Mouse (Mus musculus) thymus, adult 18-20 months (tissue): ENCODE data around the gene Enpp4.
A peak's percentile ranks its signal among the peaks of the same experiment; 100 is the strongest.

Source experiments
- DNase-seq, 2 experiments: peaks; one replicate each; pipeline ENCODE4 v3.0.0; 2022; ENCODE audit warnings: mixed read lengths in 2 of 2

Gene Enpp4

GRCm38 (mm10) chr17:44105287-44106138 lies at the start of gene Enpp4:
Gene Enpp4, minus strand, starts transcription at chr17:44105809.
- peak; percentile 82 to 86 for DNase-seq

GRCm38 (mm10) chr17:44155204-44155603 lies 49.6 kb upstream of the Enpp4 start:
- DNase-seq: no peak

- DNase-seq: no peak
Measured at GRCm38 (mm10) chr17:44153871-44154270, 48.3 kb upstream of the Enpp4 start.

- no peak for DNase-seq
Measured at GRCm38 (mm10) chr17:44151889-44152288, 46.3 kb upstream of the Enpp4 start.

- DNase-seq: no peak
Measured at GRCm38 (mm10) chr17:44151130-44151529, 45.5 kb upstream of the Enpp4 start.

- DNase-seq: no peak
Measured at GRCm38 (mm10) chr17:44148109-44148846, 42.7 kb upstream of the Enpp4 start.

- DNase-seq: no peak
Measured at GRCm38 (mm10) chr17:44145806-44146205, 40.2 kb upstream of the Enpp4 start.

GRCm38 (mm10) chr17:44136863-44137640 lies 31.4 kb upstream of the Enpp4 start:
- no peak for DNase-seq

GRCm38 (mm10) chr17:44136018-44136417 lies 30.4 kb upstream of the Enpp4 start:
- no peak for DNase-seq

- DNase-seq: no peak
Measured at GRCm38 (mm10) chr17:44134545-44134944, 28.9 kb upstream of the Enpp4 start.

- no peak for DNase-seq
Measured at GRCm38 (mm10) chr17:44134106-44134505, 28.5 kb upstream of the Enpp4 start.

GRCm38 (mm10) chr17:44130429-44130828 lies 24.8 kb upstream of the Enpp4 start:
- peak; percentile 20 to 31 for DNase-seq

- no peak for DNase-seq
Measured at GRCm38 (mm10) chr17:44129092-44129750, 23.6 kb upstream of the Enpp4 start.

- DNase-seq: no peak
Measured at GRCm38 (mm10) chr17:44121366-44122100, 15.9 kb upstream of the Enpp4 start.

- no peak for DNase-seq
Measured at GRCm38 (mm10) chr17:44118231-44118630, 12.6 kb upstream of the Enpp4 start.

- no peak for DNase-seq
Measured at GRCm38 (mm10) chr17:44117721-44118120, 12.1 kb upstream of the Enpp4 start.

- no peak for DNase-seq
Measured at GRCm38 (mm10) chr17:44116584-44116983, 11.0 kb upstream of the Enpp4 start.

GRCm38 (mm10) chr17:44108331-44108730 lies 2.7 kb upstream of the Enpp4 start:
- DNase-seq: no peak

GRCm38 (mm10) chr17:44101961-44102360 lies 3.6 kb downstream of the Enpp4 start:
- DNase-seq: no peak

- no peak for DNase-seq
Measured at GRCm38 (mm10) chr17:44100906-44101305, 4.7 kb downstream of the Enpp4 start.

- no peak for DNase-seq
Measured at GRCm38 (mm10) chr17:44100486-44100885, 5.1 kb downstream of the Enpp4 start.

- DNase-seq: no peak
Measured at GRCm38 (mm10) chr17:44091512-44091911, 14.1 kb downstream of the Enpp4 start.
